Mouse (Mus musculus): Measurements from ENCODE around the gene Homer1. TPM values are rescaled to one million over a fixed set of nuclear protein-coding genes. Genes with fewer than 3 reads are reported as not detected.

The Homer1 gene
- total RNA-seq (2021) = 100 to 1,000 TPM; 202 to 215 TPM
- long read RNA-seq, full-length matches to known transcripts = 188 of 214 reads
- long read RNA-seq, partial matches to known transcripts = 6 of 214 reads
- long read RNA-seq, other reads (novel, unspliced or antisense) = 20 of 214 reads

- DNase-seq (ENCODE audit: low spot score in 2 of 2) = no peak
Observed at GRCm38 (mm10) chr13:93299316-93299715, at the start of gene Homer1. Gene Homer1 (plus strand): TSS chr13:93299635.

GRCm38 (mm10) chr13:93251732-93252131 is 47.7 kb upstream of the Homer1 start:
- no peak for DNase-seq (ENCODE audit: low spot score in 2 of 2)

DNA sequence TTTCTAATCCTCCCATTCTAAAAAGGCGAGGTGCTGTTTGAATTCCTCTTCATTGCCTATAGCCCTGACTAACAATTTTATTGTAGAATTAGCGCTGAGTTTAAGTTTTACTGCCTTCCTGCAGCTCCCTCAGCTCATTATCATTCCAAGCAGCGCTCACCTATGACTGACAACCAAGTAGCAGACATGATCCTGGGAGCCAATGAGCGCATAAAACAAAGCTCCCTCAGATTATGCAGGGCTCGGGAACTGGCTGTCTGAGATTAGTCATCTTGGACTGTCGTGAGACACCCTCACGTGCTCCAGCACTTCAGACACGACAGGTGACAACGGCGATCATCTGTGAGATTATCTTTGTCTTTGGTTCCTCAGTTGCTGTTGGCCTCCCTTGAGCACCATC is 47.3 kb upstream of the Homer1 start:
- no peak for DNase-seq (ENCODE audit: low spot score in 2 of 2)

- no peak for DNase-seq (ENCODE audit: low spot score in 2 of 2)
Observed at GRCm38 (mm10) chr13:93252941-93253340, 46.5 kb upstream of the Homer1 start.

DNA sequence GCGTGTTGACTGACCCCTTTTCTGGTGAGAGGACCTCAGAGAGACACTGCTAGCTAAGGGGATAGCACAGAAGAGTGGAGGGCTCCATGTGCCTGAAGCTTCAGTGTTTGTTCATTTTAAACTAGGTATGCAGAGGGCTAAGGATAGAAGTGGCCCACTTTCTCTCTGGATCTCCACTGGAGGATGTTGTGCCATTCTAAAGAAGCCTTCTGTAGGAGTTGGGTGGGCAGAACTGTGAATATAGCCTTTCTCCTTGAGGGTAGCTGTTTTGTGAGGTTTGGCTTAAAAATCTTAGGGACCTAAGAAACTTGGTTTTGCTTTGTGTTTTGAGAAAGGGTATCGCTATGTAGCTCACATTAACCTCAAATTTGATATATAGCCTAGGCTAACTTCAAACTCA is 32.3 kb upstream of the Homer1 start:
- no peak for DNase-seq (ENCODE audit: low spot score in 2 of 2)

GRCm38 (mm10) chr13:93300581-93300980 is 1.1 kb downstream of the Homer1 start:
- peak in 1 of 2 experiments; percentile 57 for DNase-seq (ENCODE audit: low spot score in 2 of 2)

DNA sequence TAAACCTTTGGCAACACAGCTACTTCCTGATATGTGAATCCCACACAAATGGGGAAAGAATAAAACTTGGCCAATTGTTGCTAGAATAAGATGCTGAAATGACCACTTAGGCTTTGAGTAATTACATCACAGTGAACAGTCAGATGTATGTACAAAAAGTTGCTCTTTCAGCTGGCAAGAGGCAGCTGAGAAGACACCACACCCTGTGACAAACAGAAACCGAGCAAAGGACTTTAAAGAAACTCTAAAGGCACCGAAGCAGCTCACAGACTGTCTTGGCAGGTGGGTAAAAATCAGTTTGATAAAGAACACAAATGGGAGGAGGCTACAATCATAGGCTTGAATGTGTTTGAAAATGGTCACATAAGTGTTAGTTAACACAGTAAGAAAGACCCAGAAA is 1.6 kb downstream of the Homer1 start:
- DNase-seq (ENCODE audit: low spot score in 2 of 2) = no peak

GRCm38 (mm10) chr13:93302846-93303562 is 3.6 kb downstream of the Homer1 start:
- no peak for DNase-seq (ENCODE audit: low spot score in 2 of 2)

DNA sequence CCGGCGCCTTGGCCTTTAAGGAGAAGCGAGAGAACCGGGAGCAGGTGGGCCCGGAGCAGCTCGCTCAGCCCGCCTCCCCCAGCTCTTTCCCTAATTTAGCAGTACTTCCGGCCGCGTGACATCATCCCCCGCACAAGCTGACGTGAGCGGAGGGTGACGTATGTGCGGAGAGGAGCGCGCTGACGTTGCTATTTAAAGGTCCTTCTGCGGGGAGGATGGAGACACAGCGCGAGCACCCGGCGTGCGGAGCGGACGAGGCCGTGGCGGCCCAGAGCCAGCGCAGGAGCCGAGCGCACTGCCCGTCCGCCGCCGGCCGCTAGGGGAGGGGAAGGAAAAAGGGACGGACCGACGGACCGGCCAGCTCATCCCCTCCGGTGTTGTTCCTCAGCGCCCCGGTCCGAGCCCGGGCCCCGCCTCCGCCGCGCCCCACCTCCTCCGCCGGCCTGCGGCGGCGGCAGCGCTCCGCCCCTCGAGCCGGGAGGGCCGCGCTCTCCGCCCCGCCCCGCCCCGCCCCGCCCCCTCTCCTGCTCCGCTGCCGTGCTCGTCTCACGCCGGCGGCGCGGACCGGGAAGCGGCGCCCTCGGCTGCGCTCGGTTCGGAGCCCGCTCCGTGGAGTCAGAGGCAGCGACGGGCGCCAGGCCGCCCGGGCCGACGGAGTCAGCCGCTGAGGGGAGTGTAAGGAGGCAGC is 4.3 kb downstream of the Homer1 start:
- peak; percentile 96 to 98 for DNase-seq (ENCODE audit: low spot score in 2 of 2)

- peak; percentile 52 to 66 for DNase-seq (ENCODE audit: low spot score in 2 of 2)
Observed at GRCm38 (mm10) chr13:93304251-93305001, 5.0 kb downstream of the Homer1 start.

DNA sequence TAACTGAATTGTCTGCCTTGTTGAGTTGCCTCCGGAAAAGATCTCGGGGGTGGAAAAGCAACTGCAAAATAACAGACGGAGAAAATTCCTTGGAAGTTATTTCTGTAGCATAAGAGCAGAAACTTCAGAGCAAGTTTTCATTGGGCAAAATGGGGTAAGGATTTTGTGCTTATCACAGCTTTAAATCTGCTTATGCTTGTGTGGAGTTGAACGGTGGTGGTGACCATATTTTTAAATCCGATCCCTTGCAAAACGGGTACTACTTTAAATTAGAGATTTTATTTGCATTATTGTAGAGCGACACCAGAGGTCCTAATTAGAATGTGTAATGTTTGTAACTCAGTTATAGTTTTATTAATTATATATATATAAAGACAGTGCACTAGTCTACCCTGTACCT is 5.7 kb downstream of the Homer1 start:
- no peak for DNase-seq (ENCODE audit: low spot score in 2 of 2)

DNA sequence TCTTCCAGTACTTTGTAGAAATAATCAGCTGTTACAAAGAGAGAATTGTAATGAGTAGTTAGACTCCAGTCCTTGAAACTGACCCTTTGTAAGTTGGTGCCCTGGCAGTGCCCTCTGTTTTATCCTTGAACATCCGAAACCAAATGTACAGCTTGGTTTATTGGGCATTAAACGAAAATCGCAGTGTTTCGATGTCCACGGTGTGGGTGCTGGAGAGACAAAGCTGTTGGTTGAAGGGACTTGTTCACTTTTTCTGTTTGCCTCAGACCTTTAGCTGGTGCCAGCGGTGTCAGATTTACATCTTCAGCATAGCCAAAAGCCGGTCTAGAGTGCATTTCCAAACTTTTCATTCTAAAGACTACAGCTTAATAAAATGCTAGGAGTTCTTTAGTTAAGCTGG is 6.2 kb downstream of the Homer1 start:
- no peak for DNase-seq (ENCODE audit: low spot score in 2 of 2)

DNA sequence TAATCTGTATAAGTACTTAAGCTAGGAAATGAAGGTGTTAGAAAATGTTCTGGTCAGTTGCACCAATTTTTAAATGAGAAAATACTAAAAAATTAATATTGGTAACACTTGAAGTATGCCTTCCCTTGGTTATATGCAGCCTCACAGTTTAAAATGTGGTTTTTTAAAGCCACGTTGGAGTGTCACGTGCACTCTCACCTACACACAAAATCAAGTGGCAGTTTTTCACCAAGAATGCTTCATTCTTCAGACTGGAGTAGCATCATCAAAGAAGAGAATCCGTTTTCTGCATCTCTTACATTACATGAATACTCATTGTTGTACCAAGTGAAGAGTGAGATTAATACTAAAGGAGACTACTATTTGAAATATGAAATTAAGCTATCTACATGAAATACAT is 7.1 kb downstream of the Homer1 start:
- DNase-seq (ENCODE audit: low spot score in 2 of 2) = no peak

DNA sequence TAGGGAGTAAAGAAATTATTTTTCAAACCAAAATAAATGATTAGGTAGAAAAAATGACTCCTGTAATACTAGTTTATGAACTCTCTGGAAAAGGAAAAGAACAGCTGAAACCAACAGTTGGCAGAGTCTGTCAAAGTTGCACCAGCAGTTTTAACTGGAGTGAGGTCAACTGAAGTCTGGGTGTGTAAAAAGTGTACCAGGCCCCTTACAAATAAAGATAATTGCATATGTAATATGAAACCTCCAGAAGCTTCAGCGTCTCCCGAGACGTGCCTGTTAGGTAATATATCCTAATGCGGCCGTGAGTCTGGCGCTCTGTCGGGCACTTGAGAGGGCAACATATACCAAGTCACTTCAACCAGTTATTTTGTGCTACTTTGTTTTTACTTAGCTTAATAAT is 8.3 kb downstream of the Homer1 start:
- DNase-seq (ENCODE audit: low spot score in 2 of 2) = no peak

DNA sequence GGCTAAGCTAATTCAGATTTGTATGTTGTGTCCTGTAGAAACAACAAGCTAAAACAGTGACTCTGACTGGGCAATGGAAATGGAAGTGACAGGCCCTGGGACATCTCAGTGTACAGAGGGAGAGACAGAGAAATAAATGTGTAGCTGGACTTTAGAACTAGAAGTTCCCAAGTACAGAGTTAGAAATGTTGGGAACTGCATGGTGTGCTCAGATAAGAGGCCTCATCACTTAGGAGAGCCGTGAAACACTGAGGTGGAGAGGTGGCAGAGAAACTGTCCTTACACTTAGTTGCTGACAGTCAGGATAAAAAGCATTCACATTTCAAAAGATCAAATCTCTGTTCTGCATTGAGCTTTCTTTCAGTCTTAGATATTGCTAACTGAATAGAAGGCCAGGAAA is 9.9 kb downstream of the Homer1 start:
- no peak for DNase-seq (ENCODE audit: low spot score in 2 of 2)

GRCm38 (mm10) chr13:93312518-93312917 is 13.1 kb downstream of the Homer1 start:
- no peak for DNase-seq (ENCODE audit: low spot score in 2 of 2)

- no peak for DNase-seq (ENCODE audit: low spot score in 2 of 2)
Observed at GRCm38 (mm10) chr13:93314322-93314721, 14.9 kb downstream of the Homer1 start.

DNA sequence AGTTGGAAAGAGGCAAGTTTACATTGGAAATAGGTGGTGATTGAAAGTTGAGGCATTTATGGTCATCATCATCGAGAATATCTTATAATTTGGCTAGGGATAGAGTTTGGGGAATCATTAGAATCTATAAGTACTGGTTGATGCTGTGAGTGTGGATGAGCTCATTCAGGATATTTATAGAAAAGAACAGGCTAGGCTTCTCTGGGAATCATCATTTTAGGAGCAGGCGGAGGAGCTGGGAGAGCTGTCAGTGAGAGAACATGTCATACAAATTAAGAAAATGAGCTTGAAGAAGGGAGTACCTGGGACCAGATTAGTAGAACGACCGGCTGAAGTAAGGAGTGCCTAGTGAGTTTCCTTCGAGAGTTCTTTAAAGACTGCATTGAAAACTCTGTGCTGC is 20.7 kb downstream of the Homer1 start:
- DNase-seq (ENCODE audit: low spot score in 2 of 2) = no peak

DNA sequence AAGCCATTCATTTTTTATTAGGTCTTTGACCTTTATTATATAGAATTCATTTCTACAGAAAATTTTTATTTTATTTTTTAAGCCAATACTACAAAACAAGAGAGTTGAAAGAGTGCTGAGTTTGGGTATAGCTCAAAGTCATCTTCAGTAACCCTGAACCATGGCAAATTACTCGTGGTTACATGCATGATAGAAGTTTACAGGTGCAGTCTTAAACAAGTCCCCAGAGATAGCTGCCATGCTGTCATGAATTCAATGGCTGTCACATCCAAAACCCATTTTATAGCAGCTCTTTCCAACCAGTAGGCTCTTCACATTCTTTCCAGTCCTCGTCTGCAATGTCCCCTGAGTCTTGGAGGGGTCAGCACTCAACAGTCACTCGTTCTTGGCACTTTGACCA is 26.9 kb downstream of the Homer1 start:
- DNase-seq (ENCODE audit: low spot score in 2 of 2) = no peak

- DNase-seq (ENCODE audit: low spot score in 2 of 2) = no peak
Observed at GRCm38 (mm10) chr13:93331721-93332120, 32.3 kb downstream of the Homer1 start.

- no peak for DNase-seq (ENCODE audit: low spot score in 2 of 2)
Observed at GRCm38 (mm10) chr13:93332491-93332890, 33.1 kb downstream of the Homer1 start.

- DNase-seq (ENCODE audit: low spot score in 2 of 2) = no peak
Observed at GRCm38 (mm10) chr13:93335337-93335736, 35.9 kb downstream of the Homer1 start.

Measured in layer of hippocampus, adult 18-20 months (tissue).